Mouse (Mus musculus) ES-E14 (cell line): ENCODE measurements at regions not wholly inside any gene's neighbourhood (a gene's known extent, or its start where the extent isn't known, plus 50 kb on each side); places are given as distances from the start of the nearest gene placed in this dataset.

ENCODE experiments used
- DNase-seq: peaks from one replicate; pipeline ENCODE4 v3.0.0-alpha.2; 2013; ENCODE audit warnings: low read depth, low spot score
- H3K27ac ChIP-seq: 2 replicates; pipeline ENCODE4 v1.5.1; 2012; ENCODE audit warnings: low read depth, mild to moderate bottlenecking, low read length, moderate library complexity, mixed read lengths; ENCODE audit not compliant: poor library complexity, insufficient read depth, severe bottlenecking
- H3K36me3 ChIP-seq: 2 replicates; pipeline ENCODE4 v1.6.1; 2012; ENCODE audit warnings: mild to moderate bottlenecking, low read length, moderate library complexity, mixed read lengths; ENCODE audit not compliant: control insufficient read depth, poor library complexity, insufficient read depth, severe bottlenecking
- H3K4me1 ChIP-seq, 2 experiments: fragments of 150-350 bp in 1 of 2; sonication (generic) in 1 of 2; 2 replicates each; pipeline ENCODE4 v1.6.1; 2012; ENCODE audit warnings: low read length in 2 of 2, mild to moderate bottlenecking in 1 of 2, mixed read lengths in 1 of 2; ENCODE audit not compliant: control insufficient read depth in 2 of 2, insufficient read depth in 2 of 2, poor library complexity in 1 of 2
- H3K4me3 ChIP-seq, 2 experiments: fragments of 150-350 bp in 1 of 2; sonication (generic) in 1 of 2; 2 replicates each; pipeline ENCODE4 v1.5.1; 2012; ENCODE audit warnings: low read length in 2 of 2, low read depth in 1 of 2, mild to moderate bottlenecking in 1 of 2, mixed read lengths in 1 of 2; ENCODE audit not compliant: insufficient read depth in 1 of 2, poor library complexity in 1 of 2, severe bottlenecking in 1 of 2
- H3K9ac ChIP-seq: 2 replicates; pipeline ENCODE4 v1.6.1; 2012; ENCODE audit warnings: low read depth, mild to moderate bottlenecking, low read length, mixed read lengths; ENCODE audit not compliant: poor library complexity, insufficient read depth, severe bottlenecking
- H3K9me3 ChIP-seq: fragments of 150-350 bp; sonication (generic); 2 replicates; pipeline ENCODE4 v1.6.1; 2012; ENCODE audit warnings: low read depth, mild to moderate bottlenecking, low read length; ENCODE audit not compliant: control insufficient read depth, insufficient read depth
- CHD2 ChIP-seq: IDR thresholded peaks from 2 replicates; pipeline ENCODE4 v1.6.1; 2014; ENCODE audit warnings: mild to moderate bottlenecking, low read depth, low read length, inconsistent platforms
- HCFC1 ChIP-seq: IDR thresholded peaks from 2 replicates; pipeline ENCODE4 v1.6.1; 2012; ENCODE audit warnings: low read length, inconsistent platforms, borderline replicate concordance; ENCODE audit not compliant: insufficient read depth
- MAFK ChIP-seq: IDR thresholded peaks from 2 replicates; pipeline ENCODE4 v1.6.1; 2014; ENCODE audit warnings: mild to moderate bottlenecking, low read depth, low read length, inconsistent platforms; ENCODE audit not compliant: insufficient read depth
- ZC3H11A ChIP-seq: IDR thresholded peaks from 2 replicates; pipeline ENCODE4 v1.6.1; 2012; ENCODE audit warnings: low read depth, mild to moderate bottlenecking, inconsistent platforms, low read length, borderline replicate concordance
- ZNF384 ChIP-seq: IDR thresholded peaks from 2 replicates; pipeline ENCODE4 v1.6.1; 2012; ENCODE audit warnings: low read depth, low read length, inconsistent platforms
- in situ Hi-C, 2 experiments: fragments of 600-800 bp; cut with MboI; formaldehyde crosslinking; loops; one replicate each; pipeline ENCODE4 v1.15.1; 2025; ENCODE audit warnings: low sequenced_read_pairs in 2 of 2, inconsistent platforms in 1 of 2; ENCODE audit not compliant: unreplicated experiment in 2 of 2

- Histone ChIP-seq H3K4me1 (no peaks in the 10 kb centered on the region), H3K27ac (no peak overlapping the region), H3K4me3 (no peak overlapping the region), H3K9ac (no peak overlapping the region), H3K9me3 (no peaks in the 10 kb centered on the region), H3K36me3 (no peaks in the 10 kb centered on the region)
- no peak for DNase-seq
- no peak for TF ChIP-seq CHD2
- TF ChIP-seq ZC3H11A = no peak
- no peak for TF ChIP-seq HCFC1
- TF ChIP-seq MAFK = no peak
- no peak for TF ChIP-seq ZNF384
- in situ Hi-C loops = no loop called here
Measured at GRCm38 (mm10) chr16:55636224-55636623, 202.5 kb downstream of the Nfkbiz start.

- Histone ChIP-seq H3K27ac (no peak overlapping the region), H3K9ac (no peak overlapping the region), H3K4me3 (no peak overlapping the region), H3K9me3 (no peaks in the 10 kb centered on the region), H3K36me3 (no peaks in the 10 kb centered on the region), H3K4me1 (no peaks in the 10 kb centered on the region)
- DNase-seq = no peak
- TF ChIP-seq CHD2 (no peak), HCFC1 (no peak), ZNF384 (no peak), MAFK (no peak), ZC3H11A (no peak)
- in situ Hi-C loops = no loop called here
Measured at GRCm38 (mm10) chr16:55634691-55635090, 204.0 kb downstream of the Nfkbiz start.

GRCm38 (mm10) chr16:55632220-55632619, 206.5 kb downstream of the Nfkbiz start:
- H3K27ac ChIP-seq = no peak overlapping the region
- in situ Hi-C loops = no loop called here
- H3K36me3 ChIP-seq = no peaks in the 10 kb centered on the region
- H3K9me3 ChIP-seq = no peaks in the 10 kb centered on the region
- H3K9ac ChIP-seq = no peak overlapping the region
- no peaks in the 10 kb centered on the region for H3K4me1 ChIP-seq
- TF ChIP-seq HCFC1 (no peak), ZC3H11A (no peak), CHD2 (no peak), ZNF384 (no peak), MAFK (no peak)
- H3K4me3 ChIP-seq = no peak overlapping the region
- DNase-seq = no peak

GRCm38 (mm10) chr16:55631637-55632036, 207.1 kb downstream of the Nfkbiz start:
- H3K9me3 ChIP-seq = no peaks in the 10 kb centered on the region
- no peaks in the 10 kb centered on the region for H3K36me3 ChIP-seq
- no peak for DNase-seq
- in situ Hi-C loops = no loop called here
- no peak overlapping the region for H3K9ac ChIP-seq
- no peaks in the 10 kb centered on the region for H3K4me1 ChIP-seq
- no peak overlapping the region for H3K27ac ChIP-seq
- TF ChIP-seq CHD2 (no peak), MAFK (0 out of 2 replicates have a peak, but pooled peaks have one; percentile 11), ZNF384 (no peak)
- H3K4me3 ChIP-seq = no peak overlapping the region

GRCm38 (mm10) chr16:55631048-55631447, 207.7 kb downstream of the Nfkbiz start:
- in situ Hi-C loops = no loop called here
- H3K36me3 ChIP-seq = no peaks in the 10 kb centered on the region
- no peak overlapping the region for H3K27ac ChIP-seq
- TF ChIP-seq ZNF384 (no peak), CHD2 (no peak), MAFK (no peak), ZC3H11A (no peak), HCFC1 (no peak)
- H3K9ac ChIP-seq = no peak overlapping the region
- no peaks in the 10 kb centered on the region for H3K9me3 ChIP-seq
- H3K4me3 ChIP-seq = no peak overlapping the region
- no peak for DNase-seq
- H3K4me1 ChIP-seq = no peaks in the 10 kb centered on the region
